Mouse (Mus musculus): ENCODE measurements around the gene Macrod1.

Macrod1 gene

GRCm38 (mm10) chr19:7112628-7113027, 56.0 kb downstream of the Macrod1 start:
- DNase-seq (ENCODE audit: low spot score in 2 of 2), result no peak

DNA sequence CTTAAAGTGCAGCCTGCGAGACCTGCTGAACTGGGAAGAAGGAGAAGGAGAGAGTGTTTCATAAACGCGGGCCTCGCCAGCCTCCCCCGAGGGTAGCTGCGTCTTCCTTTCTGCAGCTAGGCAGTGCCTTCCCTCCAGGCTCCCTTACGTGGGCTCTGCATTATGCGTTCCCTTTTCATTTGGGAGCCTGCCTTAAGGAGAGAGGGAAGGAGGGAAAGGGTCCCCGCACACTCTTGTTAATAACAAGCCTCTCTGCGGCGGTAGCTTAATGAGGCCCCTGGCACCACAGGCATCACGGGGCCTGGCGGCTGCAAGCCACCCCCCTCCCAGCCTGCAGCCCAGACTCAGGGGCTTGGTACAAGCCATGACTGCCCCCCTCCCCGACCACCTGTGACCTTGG, 57.0 kb downstream of the Macrod1 start:
- no peak for DNase-seq (ENCODE audit: low spot score in 2 of 2)

- no peak for DNase-seq (ENCODE audit: low spot score in 2 of 2)
These were observed 59.6 kb downstream of the Macrod1 start for GRCm38 (mm10) chr19:7116038-7116731.

GRCm38 (mm10) chr19:7117141-7117540, 60.5 kb downstream of the Macrod1 start:
- DNase-seq (ENCODE audit: low spot score in 2 of 2), result no peak

GRCm38 (mm10) chr19:7117653-7118307, 61.2 kb downstream of the Macrod1 start:
- no peak for DNase-seq (ENCODE audit: low spot score in 2 of 2)

DNA sequence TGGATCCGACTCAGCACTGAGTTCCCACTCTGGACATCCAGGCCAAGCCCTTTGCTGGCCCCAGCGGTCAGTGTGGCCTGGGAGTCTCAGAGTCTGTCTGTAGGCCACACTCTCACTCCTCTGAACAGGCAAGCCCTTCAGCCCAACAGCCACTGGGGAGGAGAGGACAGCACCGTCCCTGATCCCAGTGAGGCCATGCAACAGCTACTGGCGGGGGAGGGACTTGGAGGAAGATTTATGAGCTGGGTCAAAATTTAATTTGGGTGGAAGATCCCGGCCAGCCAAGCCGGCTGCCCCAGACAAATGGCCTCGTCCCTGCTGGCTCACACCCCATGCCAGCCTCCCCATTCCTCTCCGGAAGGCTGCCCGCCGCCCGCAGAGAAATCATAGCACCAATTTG, 64.6 kb downstream of the Macrod1 start:
- no peak for DNase-seq (ENCODE audit: low spot score in 2 of 2)

DNA sequence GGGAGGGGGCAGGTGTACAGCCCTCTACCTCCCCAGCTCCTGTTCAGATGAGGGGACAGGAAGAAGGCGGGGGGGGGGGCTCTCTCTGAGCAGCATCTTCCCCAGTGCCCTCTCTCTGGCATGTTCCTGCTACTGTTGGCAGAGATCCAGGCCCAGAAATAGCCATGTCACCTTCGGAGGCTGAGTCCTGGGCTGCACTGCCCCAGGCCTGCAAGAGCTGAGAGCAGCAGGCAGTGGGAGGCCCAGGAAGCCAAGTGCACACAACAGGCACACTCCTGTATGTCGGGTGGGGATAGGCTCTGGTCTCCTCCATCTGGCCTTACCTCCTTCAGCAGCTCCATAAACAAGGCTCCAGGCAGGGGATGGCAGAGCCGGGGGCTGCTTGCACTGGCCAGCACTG, 65.7 kb downstream of the Macrod1 start:
- DNase-seq (ENCODE audit: low spot score in 2 of 2), result no peak

DNA sequence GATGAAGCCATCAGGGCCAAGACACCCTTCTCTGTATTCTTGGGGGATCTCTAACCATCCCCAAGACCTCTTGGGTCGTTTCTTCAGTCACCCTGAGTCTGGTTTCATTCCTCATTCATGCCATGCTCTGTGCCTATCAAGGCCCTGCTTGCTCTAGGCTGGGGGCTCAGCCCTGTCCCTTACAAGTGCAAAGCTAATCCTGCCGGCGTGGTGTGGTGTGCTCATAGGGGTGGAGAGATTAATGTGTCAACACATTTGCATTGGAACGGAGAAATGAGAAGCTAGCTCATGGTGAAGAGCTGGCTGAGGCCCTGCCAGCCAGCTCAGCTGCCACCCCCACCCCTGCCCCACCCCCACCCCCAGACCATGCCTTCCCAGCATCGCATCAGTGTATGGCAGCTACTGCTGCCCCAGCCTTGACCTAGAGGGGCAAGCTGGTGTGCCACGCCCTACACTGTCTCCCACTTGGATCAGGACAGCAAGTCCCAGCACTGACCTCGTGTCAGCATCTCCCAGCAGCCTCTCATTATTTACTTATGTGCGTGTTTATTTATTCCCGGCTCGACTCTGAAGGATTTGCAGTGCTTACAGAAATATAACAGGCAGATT, 66.2 kb downstream of the Macrod1 start:
- no peak for DNase-seq (ENCODE audit: low spot score in 2 of 2)

- DNase-seq (ENCODE audit: low spot score in 2 of 2), result no peak
These were observed 69.0 kb downstream of the Macrod1 start for GRCm38 (mm10) chr19:7125526-7126156.

- DNase-seq (ENCODE audit: low spot score in 2 of 2), result no peak
These were observed 69.6 kb downstream of the Macrod1 start for GRCm38 (mm10) chr19:7126209-7126608.

- DNase-seq (ENCODE audit: low spot score in 2 of 2), result no peak
These were observed 70.3 kb downstream of the Macrod1 start for GRCm38 (mm10) chr19:7126933-7127332.

GRCm38 (mm10) chr19:7128551-7129475, 72.2 kb downstream of the Macrod1 start:
- DNase-seq (ENCODE audit: low spot score in 2 of 2), result no peak

DNA sequence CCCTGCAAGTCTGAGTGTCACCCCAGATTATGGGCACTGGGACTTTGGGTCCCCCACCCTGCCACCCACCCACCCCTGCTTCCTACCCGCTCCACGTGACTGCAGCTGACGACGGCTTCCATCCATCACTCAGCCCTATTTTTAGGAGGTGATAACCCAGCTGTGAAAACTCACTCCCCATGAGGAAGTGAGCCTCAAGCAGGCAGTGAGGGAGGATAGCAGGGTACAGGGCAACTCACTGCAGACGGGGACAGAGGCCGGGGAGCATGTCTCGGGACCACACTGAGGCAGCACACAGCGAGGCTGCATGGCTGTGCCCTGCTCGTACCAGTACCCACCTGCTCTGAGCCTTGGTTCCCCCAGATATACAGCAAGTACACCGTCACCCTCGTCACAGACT, 73.7 kb downstream of the Macrod1 start:
- DNase-seq (ENCODE audit: low spot score in 2 of 2), result no peak

GRCm38 (mm10) chr19:7133436-7133835, 76.8 kb downstream of the Macrod1 start:
- no peak for DNase-seq (ENCODE audit: low spot score in 2 of 2)

GRCm38 (mm10) chr19:7134631-7135091, 78.1 kb downstream of the Macrod1 start:
- no peak for DNase-seq (ENCODE audit: low spot score in 2 of 2)

- no peak for DNase-seq (ENCODE audit: low spot score in 2 of 2)
These were observed 78.9 kb downstream of the Macrod1 start for GRCm38 (mm10) chr19:7135525-7135924.

DNA sequence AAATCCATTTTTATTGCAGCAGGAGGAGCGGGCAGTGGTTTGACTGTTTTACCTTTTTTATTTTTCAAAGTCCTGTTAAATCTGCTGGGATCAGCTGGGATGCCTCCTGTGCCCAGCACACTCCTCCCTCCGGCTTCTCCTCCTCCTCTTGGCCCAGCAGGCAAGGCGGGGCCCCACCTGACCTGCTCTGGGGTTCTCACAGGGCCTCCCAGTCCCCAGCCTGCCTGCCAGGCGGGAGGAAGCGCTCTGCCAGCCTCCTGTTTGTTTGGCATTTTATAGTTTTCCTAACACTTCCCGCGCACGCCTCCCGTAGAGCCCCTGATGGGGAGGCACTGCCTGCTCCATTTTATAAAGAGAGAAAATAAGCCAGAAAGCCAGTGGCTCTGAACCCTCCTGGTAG, 79.4 kb downstream of the Macrod1 start:
- no peak for DNase-seq (ENCODE audit: low spot score in 2 of 2)

- no peak for DNase-seq (ENCODE audit: low spot score in 2 of 2)
These were observed 80.3 kb downstream of the Macrod1 start for GRCm38 (mm10) chr19:7136714-7137498.

GRCm38 (mm10) chr19:7138327-7138726, 81.7 kb downstream of the Macrod1 start:
- no peak for DNase-seq (ENCODE audit: low spot score in 2 of 2)

DNA sequence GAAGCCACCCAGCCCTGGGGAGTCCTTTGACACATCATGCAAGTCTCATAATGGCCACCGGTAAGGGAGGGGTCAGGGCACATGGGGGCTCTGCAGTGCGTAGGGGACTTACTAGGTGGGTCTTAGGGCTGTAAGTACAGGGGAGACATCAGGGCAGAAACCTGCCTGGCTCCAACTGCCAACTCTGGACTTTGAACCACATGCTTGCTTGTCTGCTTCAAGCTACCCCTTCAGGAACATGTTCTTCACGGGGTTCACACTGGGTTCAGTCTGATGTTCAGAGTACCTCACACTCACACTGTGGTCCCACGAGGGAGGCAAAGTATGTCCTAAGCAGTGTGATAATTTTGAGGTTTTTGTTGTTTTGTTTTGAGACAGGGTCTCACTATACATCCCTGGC, 82.7 kb downstream of the Macrod1 start:
- no peak for DNase-seq (ENCODE audit: low spot score in 2 of 2)

- DNase-seq (ENCODE audit: low spot score in 2 of 2), result no peak
These were observed 83.8 kb downstream of the Macrod1 start for GRCm38 (mm10) chr19:7140373-7140772.

Data from spleen, postnatal 14 days (tissue).